Mouse (Mus musculus) lung, adult 10 weeks (tissue): Measurements from ENCODE around the gene Gpr119. TPM values are rescaled to one million over a fixed set of nuclear protein-coding genes. Genes with fewer than 3 reads are reported as not detected.

Source experiments
- polyA plus RNA-seq: library from polyadenylated mRNA; stranded (reverse); fragments of 350-450 nt; fragmentation: Illumina TruSeq; extraction: RNeasy Lipid Tissue Mini Kit (QIAGEN cat#74804); gene quantifications from one replicate; pipeline ENCODE4 v1.2.3, GENCODE M21; 2014; ENCODE audit warnings: low read depth, low replicate concordance; ENCODE audit not compliant: insufficient read depth

The Gpr119 gene
- polyA plus RNA-seq: not detected

GRCm38 (mm10) chrX:48674171-48674570, at the start of gene Gpr119:
TSS of gene Gpr119 (minus strand) at chrX:48674478.

GRCm38 (mm10) chrX:48694864-48695371, 20.6 kb upstream of the Gpr119 start, which contains the start of gene Rbmx2:
TSS of gene Rbmx2 (plus strand) at chrX:48695004.

GRCm38 (mm10) chrX:48623379-48624053, 50.8 kb downstream of the Gpr119 start, which contains the start of gene Slc25a14:
TSS of gene Slc25a14 (plus strand) at chrX:48623413.

Other genes with a start within 250 kb of the Gpr119 start
- gene Elf4, start 211.3 kb downstream of the Gpr119 start, polyA plus RNA-seq: 6.3 TPM
- 17.2 TPM for gene Aifm1, start 160.9 kb downstream of the Gpr119 start, polyA plus RNA-seq
- gene Rab33a, start 155.2 kb downstream of the Gpr119 start, polyA plus RNA-seq: 0.84 TPM
- gene Zfp280c, start 80.0 kb downstream of the Gpr119 start, polyA plus RNA-seq: 2.2 TPM
- 7.5 TPM for gene Slc25a14, start 51.1 kb downstream of the Gpr119 start, polyA plus RNA-seq
- 5.8 TPM for gene Rbmx2, start 20.5 kb upstream of the Gpr119 start, polyA plus RNA-seq
- gene Gm595, start 203.2 kb upstream of the Gpr119 start, polyA plus RNA-seq: not detected